Mouse (Mus musculus) urinary bladder, postnatal 10 days (tissue): ENCODE measurements around the gene Prss27.
"Not testable (repeated sequence)": the region's sequence is repeated elsewhere in the genome, so short reads cannot be mapped to it uniquely, and the experiment has no call there.

ENCODE experiments used
- DNase-seq: peaks from one replicate; pipeline ENCODE4 v3.0.0; 2022; ENCODE audit warnings: low spot score

The Prss27 gene

GRCm38 (mm10) chr17:24035087-24035486 is 2.9 kb upstream of the Prss27 start:
- no peak for DNase-seq

- DNase-seq = no peak
Measured at GRCm38 (mm10) chr17:24036954-24037353, 990 bp upstream of the Prss27 start.

GRCm38 (mm10) chr17:24037360-24037759 is 584 bp upstream of the Prss27 start:
- DNase-seq = no peak

- no peak for DNase-seq
Measured at GRCm38 (mm10) chr17:24044482-24044881, 6.5 kb downstream of the Prss27 start.

- DNase-seq = no peak
Measured at GRCm38 (mm10) chr17:24045608-24046007, 7.7 kb downstream of the Prss27 start.

GRCm38 (mm10) chr17:24046026-24046425 is 8.1 kb downstream of the Prss27 start:
- DNase-seq = no peak

- no peak for DNase-seq
Measured at GRCm38 (mm10) chr17:24048053-24048452, 10.1 kb downstream of the Prss27 start.

GRCm38 (mm10) chr17:24049008-24049407 is 11.1 kb downstream of the Prss27 start:
- DNase-seq = no peak

GRCm38 (mm10) chr17:24056636-24057625 is 19.0 kb downstream of the Prss27 start:
- no peak for DNase-seq

- DNase-seq = no peak
Measured at GRCm38 (mm10) chr17:24057730-24058245, 19.8 kb downstream of the Prss27 start.

- no peak for DNase-seq
Measured at GRCm38 (mm10) chr17:24062459-24063155, 24.7 kb downstream of the Prss27 start.

- DNase-seq = no peak
Measured at GRCm38 (mm10) chr17:24068271-24068670, 30.3 kb downstream of the Prss27 start.

GRCm38 (mm10) chr17:24069531-24069930 is 31.6 kb downstream of the Prss27 start:
- no peak for DNase-seq

- peak; percentile 77 for DNase-seq
Measured at GRCm38 (mm10) chr17:24072919-24073696, 35.2 kb downstream of the Prss27 start, which contains the start of gene Kctd5. Kctd5 (minus strand) TSS chr17:24073485.

GRCm38 (mm10) chr17:24077101-24077500 is 39.2 kb downstream of the Prss27 start:
- DNase-seq = no peak

- no peak for DNase-seq
Measured at GRCm38 (mm10) chr17:24084593-24084992, 46.6 kb downstream of the Prss27 start.

- DNase-seq = not testable (repeated sequence)
Measured at GRCm38 (mm10) chr17:24086399-24086798, 48.5 kb downstream of the Prss27 start.

- DNase-seq = no peak
Measured at GRCm38 (mm10) chr17:24090575-24090974, 52.6 kb downstream of the Prss27 start.
